Mouse (Mus musculus): ENCODE measurements at regions not wholly inside any gene's neighbourhood (a gene's known extent, or its start where the extent isn't known, plus 50 kb on each side); places are given as distances from the start of the nearest gene placed in this dataset.

DNA sequence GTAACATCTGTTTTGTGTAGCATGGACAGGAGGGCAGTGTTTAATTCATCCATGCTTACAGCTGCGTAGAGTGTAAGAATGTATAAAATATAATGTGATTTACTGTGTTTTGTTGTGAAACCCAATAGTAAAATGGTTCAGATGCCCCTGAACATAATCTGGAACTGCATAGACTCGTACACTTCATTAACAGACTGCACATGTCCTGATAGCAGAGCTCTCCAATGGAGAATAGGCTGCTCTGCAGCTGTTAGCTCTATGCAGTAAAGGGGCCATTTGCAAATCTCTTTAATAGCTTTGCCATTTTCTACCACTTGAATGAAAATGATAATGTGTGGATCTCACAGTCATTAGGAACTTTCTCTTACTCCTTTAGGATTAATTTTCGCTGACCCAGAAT is 1523.0 kb downstream of the 4930444P10Rik start:
- ATAC-seq (replicated peaks; ENCODE audit: low FRiP score, low read depth), result peak; percentile 63; the same call in 1 of the 2 replicates
- TF ChIP-seq CTCF (IDR thresholded peaks at IDR 0.05; ENCODE audit: low read depth), result no peak
- H3K9ac ChIP-seq (ENCODE audit: low read depth, low read length), result no peak overlapping the region
- WGBS, result 25% methylated on average over 3 of the region's 3 CpGs
- H3K9me3 ChIP-seq (replicated peaks; ENCODE audit: low read length), result no peaks in the 10 kb centered on the region
- no peak overlapping the region for H3K4me3 ChIP-seq (replicated peaks; ENCODE audit: low read depth, low read length)
- no peaks in the 10 kb centered on the region for H3K27me3 ChIP-seq (ENCODE audit: insufficient read depth, low read length)
- no peaks in the 10 kb centered on the region for H3K36me3 ChIP-seq (ENCODE audit: insufficient read depth, low read length)
- no peaks in the 10 kb centered on the region for H3K4me1 ChIP-seq (replicated peaks; ENCODE audit: insufficient read depth, low read length)
- H3K27ac ChIP-seq, result no peak overlapping the region
- peak; percentile 66 for DNase-seq (ENCODE audit: low spot score)
- no peak overlapping the region for H3K4me2 ChIP-seq (ENCODE audit: low read length)

DNA sequence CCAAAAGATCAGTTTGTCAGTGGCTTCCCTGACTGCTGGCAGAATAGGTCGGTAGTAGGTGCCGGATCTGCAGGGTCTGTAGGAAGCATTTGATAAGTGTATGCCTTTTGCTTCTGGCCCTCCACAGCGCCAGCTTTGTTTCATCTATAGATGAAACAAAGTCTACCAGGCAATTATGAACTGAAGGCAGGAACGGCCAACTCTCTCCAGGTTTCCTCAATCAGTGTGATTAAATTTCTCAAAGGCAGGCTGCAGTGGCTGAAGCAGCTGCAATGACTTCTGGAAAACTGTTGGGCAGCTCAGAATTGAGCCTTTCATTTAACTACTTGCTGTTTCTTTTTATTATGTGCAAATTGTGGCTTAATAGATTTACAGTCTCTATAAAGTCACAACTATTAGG is 1526.1 kb downstream of the 4930444P10Rik start:
- Histone ChIP-seq H3K4me2 (ENCODE audit: low read length) (no peak overlapping the region), H3K27ac (no peak overlapping the region), H3K36me3 (ENCODE audit: insufficient read depth, low read length) (no peaks in the 10 kb centered on the region), H3K9me3 (replicated peaks; ENCODE audit: low read length) (no peaks in the 10 kb centered on the region), H3K4me3 (replicated peaks; ENCODE audit: low read depth, low read length) (no peak overlapping the region), H3K27me3 (ENCODE audit: insufficient read depth, low read length) (no peaks in the 10 kb centered on the region), H3K4me1 (replicated peaks; ENCODE audit: insufficient read depth, low read length) (no peaks in the 10 kb centered on the region), H3K9ac (ENCODE audit: low read depth, low read length) (no peak overlapping the region)
- DNase-seq (ENCODE audit: low spot score), result no peak
- ATAC-seq (replicated peaks; ENCODE audit: low FRiP score, low read depth), result no peak
- no peak for TF ChIP-seq CTCF (IDR thresholded peaks at IDR 0.05; ENCODE audit: low read depth)
- WGBS, result 35% methylated on average over 4 of the region's 4 CpGs

DNA sequence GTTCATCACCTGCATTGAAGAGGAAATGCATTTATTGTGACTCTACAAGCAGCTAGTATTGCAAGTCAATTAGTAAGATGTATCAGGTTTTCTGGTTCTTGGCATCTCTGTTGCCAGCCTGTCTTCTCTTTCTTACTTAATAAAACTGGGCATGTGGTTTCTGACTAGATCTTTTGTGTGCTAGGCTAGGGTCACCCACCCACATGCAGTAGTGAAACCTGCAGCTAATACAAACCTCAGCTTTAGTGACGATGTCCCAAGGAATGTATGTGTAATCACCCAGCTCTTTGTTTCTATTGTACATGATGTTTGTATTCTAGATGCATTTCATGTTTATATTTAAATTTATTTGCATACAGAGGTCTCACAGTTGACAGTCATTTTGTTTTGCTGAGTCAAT is 1526.7 kb downstream of the 4930444P10Rik start:
- no peaks in the 10 kb centered on the region for H3K36me3 ChIP-seq (ENCODE audit: insufficient read depth, low read length)
- no peak overlapping the region for H3K9ac ChIP-seq (ENCODE audit: low read depth, low read length)
- H3K9me3 ChIP-seq (replicated peaks; ENCODE audit: low read length), result no peaks in the 10 kb centered on the region
- 74% methylated on average over 1 of the region's 1 CpGs for WGBS
- no peak overlapping the region for H3K4me3 ChIP-seq (replicated peaks; ENCODE audit: low read depth, low read length)
- H3K4me1 ChIP-seq (replicated peaks; ENCODE audit: insufficient read depth, low read length), result no peaks in the 10 kb centered on the region
- DNase-seq (ENCODE audit: low spot score) (no peak), ATAC-seq (replicated peaks; ENCODE audit: low FRiP score, low read depth) (no peak)
- TF ChIP-seq CTCF (IDR thresholded peaks at IDR 0.05; ENCODE audit: low read depth), result no peak
- H3K27me3 ChIP-seq (ENCODE audit: insufficient read depth, low read length), result no peaks in the 10 kb centered on the region
- no peak overlapping the region for H3K4me2 ChIP-seq (ENCODE audit: low read length)
- H3K27ac ChIP-seq, result no peak overlapping the region
